Mouse (Mus musculus): ENCODE measurements around the gene Hoxd13.
A peak's percentile ranks its signal among the peaks of the same experiment; 100 is the strongest.

Gene Hoxd13

DNA sequence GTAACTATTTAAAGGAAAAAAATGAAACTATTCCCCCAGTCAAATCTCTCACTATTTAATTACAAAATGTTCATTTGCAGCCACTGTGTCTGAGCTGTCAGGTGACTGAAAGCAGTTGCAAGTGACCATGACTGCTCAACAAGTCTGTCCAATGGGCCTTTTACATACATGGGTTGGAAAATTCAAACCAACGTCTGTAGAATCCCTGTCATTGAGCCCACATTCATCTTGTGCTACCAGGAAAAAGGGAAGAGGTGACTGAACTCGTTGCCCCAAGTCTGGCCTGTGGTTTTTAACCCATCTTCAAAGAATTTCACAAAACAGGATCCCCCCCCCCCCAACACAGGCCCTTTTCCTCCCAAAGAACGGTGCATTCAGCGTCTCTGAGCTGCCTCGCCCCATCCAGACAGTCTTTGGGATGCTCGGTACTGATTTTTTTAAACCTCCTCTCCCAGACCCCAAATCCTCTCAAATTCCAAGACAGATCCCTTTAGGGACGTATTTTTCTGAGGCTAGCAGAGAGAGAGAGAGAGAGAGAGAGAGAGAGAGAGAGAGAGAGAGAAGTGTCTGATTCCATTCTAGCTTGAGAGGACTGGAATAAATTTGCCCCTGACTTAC lies 27.8 kb downstream of the Hoxd13 start:
- no peak for DNase-seq

DNA sequence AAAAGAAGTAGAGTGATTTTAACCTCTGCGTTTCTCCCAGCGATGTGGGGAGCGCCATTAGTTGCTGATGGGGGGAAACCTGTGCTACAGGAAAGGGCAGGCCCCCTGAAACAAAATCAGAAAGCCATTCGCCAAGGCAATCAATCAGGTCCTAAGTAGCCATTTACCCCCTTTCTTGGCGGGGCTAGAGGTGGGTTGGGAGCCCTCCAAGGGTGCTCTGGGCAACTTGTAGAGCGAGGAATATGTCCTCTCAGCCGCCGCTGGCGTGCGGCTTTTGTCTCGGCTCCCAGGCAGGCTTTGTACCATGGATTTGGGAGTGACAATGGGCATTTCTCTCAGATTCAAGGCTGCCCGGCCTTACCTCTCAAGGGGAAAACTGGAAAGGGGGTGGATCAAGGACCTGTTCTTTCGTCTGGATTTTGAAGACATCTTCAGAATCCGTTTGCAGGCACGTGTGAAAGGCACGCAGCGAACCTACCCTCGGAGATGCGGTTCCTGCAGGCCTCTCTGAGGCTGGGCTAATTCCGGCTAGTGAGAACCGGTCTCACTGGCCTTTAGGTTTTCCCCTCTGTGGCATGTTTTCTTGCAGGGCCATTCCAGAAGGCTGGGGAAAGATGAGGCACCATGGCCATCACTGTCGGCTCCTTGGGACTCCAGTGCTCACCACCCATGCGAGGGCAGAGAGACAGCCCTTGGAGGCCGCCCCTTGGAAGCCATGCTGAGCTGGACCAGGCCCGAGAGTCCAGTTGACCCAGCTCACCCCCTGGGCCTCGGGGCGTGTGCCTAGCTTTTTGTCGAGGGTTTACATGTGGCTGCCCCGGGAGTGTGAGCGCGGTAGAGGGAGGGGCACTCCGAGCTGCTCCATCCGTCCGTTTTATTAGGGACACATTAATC lies 28.6 kb downstream of the Hoxd13 start:
- DNase-seq, result no peak

DNA sequence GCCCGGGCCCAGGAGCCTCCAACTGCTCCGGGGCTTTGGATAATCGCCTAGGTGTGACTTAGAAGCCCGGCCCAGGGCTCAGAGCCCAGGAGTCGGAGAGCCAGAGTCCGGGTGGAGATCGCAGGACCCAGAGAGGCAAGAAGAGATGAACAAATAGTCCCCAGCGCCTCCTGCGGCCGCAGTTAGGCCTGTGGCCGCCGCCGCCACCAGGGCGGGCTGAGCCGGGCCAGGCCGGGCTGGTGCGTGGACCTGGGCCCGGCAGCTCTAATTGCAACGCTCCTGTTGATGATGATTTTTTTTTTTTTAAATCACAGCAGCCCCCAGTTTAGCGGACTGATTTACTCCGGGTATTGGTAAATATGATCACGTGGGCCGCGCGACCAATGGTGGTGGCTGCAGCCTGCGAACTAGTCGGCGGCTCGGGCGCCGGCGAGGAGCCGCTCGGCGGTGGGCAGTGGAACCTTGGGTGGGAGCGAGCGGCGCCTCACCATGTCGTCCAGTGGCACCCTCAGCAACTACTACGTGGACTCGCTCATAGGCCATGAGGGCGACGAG lies 29.5 kb downstream of the Hoxd13 start, which contains the start of gene Hoxd9:
Gene Hoxd9 (plus strand): TSS at position 161 of the 555 bp plus-strand sequence.
- peak; percentile 85 for DNase-seq

DNA sequence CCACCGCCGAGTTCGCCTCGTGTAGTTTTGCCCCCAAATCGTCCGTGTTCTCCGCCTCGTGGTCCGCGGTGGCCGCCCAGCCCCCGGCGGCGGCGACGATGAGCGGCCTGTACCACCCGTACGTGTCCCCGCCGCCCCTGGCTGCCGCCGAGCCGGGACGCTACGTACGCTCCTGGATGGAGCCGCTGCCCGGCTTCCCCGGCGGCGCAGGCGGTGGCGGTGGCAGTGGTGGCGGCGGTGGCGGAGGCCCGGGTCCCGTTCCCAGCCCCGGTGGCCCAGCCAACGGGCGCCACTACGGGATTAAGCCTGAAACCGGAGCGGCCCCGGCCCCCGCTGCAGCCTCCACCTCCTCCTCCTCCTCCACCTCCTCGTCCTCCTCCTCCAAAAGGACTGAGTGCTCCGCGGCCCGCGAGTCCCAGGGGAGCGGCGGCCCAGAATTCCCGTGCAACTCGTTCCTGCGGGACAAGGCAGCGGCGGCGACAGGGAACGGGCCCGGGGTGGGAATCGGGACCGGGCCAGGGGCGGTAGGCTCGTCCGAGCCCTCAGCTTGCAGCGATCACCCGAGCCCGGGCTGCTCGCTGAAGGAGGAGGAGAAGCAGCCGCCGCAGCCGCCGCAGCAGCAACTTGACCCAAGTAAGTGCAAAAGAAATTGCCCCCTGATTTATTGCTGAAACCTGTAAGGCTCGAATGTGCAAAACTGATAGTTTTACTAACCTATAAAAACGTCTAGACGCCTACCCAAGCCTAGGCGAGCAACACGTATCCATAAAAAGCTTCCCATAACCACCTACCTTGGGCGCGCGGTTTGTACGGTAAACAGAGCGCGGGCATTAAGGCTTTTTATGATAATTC lies 30.3 kb downstream of the Hoxd13 start:
- DNase-seq, result no peak

DNA sequence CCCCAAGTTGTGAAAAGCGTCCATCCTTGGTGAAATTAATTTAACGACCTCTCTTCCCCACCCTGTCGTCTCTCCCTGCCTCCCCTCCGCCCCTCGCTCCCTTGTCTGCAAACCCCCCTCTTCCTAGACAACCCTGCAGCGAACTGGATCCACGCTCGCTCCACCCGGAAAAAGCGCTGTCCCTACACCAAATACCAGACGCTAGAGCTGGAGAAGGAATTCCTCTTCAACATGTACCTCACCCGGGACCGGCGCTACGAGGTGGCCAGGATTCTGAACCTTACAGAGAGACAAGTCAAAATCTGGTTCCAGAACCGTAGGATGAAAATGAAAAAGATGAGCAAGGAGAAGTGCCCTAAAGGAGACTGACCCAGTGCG lies 30.9 kb downstream of the Hoxd13 start:
- DNase-seq, result no peak

DNA sequence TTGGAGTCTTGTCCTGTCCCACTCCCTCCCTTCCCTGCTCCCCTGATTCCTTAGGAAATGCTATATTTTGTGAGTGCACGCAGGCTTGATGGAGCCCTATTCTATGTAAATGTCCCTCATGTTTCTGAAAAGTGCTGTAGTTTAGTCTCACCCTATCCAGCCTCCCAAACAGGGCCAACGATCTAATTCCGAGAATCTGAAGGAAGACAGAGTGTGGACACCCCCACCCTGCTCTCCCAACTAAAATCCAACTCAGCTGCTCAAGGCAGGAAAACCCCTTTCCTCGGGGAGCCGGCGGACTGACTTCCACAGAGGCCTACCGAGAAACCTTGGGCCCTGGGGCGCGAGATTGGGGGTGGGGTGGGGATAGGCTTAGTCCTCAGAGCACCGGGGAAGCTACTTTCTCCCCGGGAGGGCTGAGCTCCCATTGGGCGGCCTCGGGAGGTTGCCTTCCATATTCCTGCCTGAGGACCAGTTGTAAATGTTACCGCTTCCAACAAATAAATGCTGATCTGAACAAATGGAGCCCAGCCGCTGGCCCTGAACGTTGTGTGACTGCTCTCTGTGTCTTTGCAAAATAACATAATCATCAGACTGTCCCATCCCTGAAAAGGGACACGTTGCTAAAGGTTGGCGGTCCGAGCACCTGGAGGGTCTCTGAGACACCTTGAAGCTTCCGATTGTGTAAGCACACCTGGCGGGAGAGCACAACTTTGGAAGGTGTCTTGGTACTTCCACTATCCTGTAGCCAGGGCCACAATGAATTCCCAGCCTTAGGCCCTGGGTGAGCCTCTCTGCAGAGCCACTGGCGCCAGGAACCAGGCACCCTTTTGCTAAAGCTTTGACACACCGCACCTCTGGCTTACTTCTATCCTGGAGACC lies 31.8 kb downstream of the Hoxd13 start:
- no peak for DNase-seq

DNA sequence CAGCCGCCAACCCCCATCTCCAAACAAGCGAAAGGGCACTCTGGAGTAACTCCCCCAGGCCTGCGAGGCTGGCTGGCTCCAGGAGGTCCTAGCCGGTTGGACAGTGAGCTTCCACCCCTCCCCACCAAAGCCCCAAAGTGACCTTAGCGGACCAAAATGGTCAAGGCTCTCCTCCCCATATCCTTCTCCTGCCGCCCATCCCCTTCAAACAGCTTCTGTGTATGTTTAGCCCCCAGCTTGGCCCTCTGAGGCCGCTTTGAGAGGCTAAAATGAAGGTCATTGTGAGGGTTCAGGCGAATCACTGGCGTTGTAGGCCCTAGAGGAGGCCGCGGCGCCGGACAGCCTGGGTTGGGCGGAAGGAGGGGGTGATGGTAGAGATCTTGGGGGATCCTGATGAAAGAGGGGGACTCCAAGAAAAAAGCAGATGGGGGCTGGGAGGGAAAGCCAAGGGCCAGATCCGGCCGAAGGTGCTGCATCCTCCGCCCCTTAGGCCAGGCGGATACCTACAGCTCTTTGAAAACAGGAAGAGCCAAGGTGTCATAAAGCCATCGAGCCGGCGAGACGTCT lies 32.5 kb downstream of the Hoxd13 start:
- DNase-seq, result no peak

DNA sequence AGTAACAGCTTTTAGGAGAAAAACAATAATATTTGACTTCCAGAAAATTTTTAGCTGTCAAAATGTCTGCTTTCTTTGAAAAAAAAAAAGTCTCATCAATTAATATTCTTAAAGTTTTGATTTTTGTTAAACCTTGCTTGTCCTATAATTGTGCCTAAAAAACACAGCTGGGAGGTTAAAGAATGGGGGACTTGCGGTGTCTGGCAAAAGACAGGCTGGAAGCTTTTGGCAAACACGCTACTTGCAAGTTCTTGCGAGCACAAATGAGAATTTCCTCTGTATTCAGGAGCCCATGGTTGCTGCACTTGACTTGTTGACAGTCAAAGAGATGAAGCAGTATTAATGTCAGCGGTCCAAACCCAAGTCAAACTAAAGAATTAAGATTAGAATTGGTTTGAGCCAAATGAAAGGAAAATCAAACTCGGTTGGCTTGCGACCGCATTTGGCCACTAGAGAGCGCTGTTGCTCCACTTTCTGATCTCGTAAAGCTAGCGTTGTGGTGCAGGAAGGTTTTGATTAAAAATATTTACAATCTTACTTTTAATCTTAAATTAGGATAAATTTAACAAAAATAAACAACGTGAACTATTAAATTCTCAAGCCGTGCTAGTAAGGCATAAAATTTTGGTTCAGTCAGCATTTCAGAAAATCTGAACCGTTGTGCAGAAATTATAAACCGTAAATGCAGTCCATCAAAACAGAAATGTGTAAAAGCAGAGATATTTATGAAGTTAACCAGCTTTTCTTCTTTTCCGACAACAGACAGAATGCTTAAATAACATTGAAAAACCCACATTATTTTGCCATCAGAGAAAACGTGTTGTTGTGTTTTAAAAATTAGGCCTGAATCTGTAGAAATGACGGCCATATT lies 34.1 kb downstream of the Hoxd13 start:
- DNase-seq, result peak; percentile 88

DNA sequence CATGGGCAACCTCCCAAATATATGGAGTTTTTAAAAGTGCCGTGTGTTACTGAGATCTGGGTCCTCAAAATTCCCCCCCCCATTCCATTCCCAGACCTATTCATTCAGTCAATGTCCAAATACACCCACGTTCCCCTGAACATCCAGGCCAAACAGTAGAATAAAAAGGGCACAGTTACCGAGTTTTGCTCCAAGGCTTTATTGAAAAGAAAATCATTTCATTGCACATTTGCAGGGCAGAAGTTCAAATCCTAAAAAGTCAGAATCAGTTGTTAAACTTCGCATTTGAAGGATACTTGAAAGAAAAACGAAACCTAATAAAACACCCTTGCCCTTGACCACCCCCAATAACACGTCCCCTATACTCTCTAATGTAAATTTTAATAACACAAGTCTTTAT lies 34.7 kb downstream of the Hoxd13 start:
- no peak for DNase-seq

DNA sequence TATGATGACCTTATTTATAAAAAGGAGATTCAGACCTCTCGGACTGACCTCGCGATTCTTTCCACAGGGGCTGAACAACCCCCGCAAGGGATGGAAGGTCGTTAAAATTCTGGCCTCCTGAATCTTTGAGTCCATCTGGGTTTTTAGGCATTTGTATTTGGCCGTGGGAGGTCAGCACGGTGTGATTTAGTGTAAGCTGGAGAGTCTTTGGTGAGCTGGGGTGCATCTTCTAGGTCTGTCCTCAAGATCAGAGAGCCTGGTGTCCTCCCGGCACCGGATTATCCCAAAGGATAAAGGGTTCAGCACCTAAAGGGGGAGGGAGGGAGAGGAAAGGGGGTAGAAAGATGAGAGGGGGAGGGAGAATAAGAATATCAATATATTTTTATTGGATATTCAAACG lies 35.2 kb downstream of the Hoxd13 start:
- DNase-seq, result no peak

DNA sequence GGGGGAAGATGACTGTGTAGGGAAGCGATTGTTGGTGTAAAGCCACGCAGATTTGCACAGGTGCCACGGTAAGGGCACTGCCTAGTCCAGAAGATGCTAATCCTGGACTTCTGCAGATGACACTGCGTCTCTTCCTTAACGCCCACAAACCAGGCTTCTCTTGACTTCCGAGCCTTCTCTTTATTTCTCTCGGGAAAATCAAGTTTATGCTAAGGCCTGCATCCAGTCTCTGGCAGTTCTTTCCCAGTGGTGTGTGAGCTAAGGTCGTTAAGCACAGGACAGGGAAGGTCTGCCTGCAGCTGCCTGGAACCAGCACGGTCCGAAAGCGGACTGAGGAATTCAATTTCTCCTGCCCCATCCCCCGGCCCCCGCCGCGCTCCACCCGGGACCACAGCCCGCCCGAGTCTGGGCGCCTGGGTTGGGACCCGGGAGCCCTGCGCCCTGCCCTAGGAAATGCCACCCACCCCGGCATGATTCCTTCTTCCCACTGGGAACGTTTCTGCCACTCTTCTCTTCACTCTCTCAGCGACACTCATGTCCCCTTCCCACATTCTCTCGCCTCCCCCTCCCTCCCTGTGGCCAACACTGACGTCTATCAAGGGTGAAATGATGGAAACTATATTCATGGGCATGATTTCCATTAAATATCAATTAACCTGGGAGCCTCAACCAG lies 35.7 kb downstream of the Hoxd13 start:
- peak; percentile 64 for DNase-seq

DNA sequence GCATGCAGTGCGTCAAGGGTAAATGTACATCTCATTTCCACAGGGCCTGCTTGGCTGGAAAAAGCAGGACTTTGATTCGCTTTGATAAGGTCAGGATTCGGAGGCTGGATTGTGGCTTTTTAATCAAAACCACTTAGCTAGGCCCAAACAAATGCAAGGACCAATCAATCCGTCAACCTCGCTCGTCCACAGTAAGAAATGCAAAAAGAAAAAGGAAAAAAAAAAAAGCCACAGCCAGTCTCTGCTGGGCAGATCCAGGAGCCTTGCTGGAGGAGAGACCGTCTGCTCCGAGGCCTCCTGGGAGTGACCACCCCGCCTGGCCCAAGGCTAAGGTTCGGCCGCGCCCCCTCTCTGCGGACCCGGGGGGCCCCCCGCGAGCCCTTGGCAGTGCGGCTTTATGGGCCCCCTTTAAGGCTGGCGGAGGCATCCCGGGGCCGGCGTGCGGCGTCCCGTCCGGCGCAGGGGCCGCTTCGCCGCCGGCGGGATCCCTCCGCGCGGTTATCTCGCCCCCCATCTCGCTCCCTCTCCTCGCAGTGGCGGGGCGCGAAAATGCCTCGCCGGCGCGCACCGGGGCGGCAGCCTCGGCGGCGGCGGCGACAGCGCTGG lies 36.4 kb downstream of the Hoxd13 start, which contains the start of gene Hoxd8:
Gene Hoxd8 (plus strand): TSS at position 223 of the 606 bp plus-strand sequence.
- peak; percentile 91 for DNase-seq

DNA sequence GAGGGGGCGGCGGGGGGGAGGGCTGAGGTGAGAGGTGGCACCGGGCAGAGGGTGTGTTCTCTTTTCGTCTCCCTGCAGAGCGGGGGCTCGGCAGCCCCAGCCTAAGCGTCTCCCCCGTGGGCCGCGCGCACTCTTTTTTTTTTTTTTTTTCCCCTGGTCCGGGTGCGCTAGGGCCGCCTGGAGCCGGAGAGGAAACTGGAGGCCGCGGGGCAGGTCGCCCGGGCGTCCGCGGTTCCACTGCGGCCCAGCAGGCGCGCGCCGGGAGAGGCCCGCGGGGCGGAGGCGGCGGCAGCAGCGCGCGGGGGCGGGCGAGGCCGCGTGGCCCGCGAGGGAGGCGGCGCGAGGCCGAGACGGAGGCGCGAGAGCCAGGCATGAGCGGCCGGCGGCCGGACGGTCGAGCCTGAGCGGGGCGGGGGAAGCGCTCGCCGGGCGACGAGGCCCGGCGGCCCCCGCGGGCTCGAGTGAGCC lies 36.9 kb downstream of the Hoxd13 start:
- peak; percentile 65 for DNase-seq

DNA sequence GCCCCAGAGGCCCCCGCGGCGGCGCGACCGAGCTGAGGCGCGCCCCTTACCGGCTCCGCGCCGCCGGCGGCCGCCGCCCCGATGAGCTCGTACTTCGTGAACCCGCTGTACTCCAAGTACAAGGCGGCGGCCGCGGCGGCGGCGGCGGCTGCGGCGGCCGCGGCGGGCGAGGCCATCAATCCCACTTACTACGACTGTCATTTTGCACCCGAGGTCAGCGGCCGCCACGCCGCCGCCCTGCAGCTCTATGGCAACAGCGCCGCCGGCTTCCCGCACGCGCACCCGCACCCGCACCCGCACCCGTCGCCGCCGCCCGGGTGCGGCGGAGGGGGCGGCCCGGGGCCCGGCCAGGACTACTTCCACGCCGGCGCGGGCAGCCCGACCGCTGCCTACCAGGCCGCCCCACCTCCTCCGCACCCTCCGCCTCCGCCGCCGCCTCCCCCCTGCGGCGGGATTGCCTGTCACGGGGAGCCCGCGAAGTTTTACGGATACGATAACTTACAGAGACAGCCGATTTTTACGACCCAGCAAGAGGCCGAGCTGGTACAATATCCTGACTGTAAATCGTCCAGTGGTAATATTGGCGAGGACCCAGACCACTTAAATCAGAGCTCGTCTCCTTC lies 37.5 kb downstream of the Hoxd13 start:
- DNase-seq, result peak; percentile 77

DNA sequence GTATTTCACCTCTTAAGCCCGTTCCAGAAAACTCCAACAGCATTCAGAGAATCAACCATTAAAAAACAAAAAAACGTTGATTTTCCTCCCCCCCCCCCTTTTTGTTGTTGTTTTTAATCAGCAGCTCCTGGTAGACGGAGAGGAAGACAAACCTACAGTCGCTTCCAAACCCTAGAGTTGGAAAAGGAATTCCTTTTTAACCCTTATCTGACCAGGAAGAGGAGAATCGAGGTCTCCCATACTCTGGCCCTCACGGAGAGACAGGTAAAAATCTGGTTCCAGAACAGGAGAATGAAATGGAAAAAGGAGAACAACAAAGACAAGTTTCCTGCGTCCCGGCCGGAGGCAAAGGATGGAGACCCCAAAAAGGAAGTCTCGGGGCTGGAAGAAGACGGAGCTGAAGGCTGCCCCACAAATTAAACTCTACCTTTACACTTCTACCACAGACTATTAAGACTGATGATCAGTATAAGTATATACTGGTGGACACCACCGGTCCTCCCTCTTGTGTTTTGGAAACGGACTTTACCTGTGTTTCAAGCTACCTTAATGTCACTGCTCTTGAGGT lies 38.4 kb downstream of the Hoxd13 start:
- DNase-seq, result no peak

DNA sequence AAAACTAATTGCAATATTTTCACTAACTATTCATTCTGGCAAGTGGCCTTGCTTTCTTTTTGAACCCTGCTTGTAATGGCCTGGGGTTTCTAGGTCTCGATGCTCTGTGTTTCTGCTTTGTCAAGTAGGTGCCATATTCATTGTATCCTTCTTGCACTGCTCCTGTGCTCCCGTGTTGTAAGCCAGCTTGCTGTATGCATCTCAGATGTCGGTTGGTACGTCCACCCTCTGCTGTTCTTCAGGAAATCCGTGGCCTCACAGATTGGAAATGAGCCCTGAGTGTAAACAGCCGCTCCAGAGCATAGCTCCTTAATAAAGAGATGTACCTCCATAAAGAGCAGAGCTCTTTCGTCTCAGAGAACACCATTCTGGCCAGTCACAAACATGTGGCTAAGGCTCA lies 39.5 kb downstream of the Hoxd13 start:
- no peak for DNase-seq

DNA sequence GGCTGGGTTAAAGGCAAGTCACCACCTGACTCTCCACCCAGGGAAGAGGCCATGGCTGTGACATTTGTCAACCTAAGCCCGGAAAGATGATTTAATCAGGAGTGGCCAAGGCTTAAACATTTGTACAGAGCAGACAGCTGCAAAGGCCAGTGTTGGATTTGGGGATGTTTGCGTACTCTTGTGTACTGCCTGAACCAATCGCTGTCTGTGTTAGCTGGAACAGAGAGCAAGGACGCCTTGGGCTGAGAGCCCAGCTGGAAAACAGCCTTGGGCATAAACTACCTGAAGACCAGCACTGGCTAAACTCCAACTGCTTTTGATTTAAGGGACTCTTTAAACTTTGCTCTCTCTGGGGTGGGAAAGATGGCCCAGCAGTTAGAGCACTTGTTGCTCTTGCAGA lies 40.6 kb downstream of the Hoxd13 start:
- no peak for DNase-seq

Measured in embryo, embryonic 11 days (tissue).